ENCODE assay signal across 8 mouse cellular contexts in genomic region chr10:78752452-78753191, GRCm38 (mm10). TPM values are rescaled to one million over a fixed set of nuclear protein-coding genes. Genes with fewer than 3 reads are reported as not detected.
A peak's percentile ranks its signal among the peaks of the same experiment; 100 is the strongest.
DNase-seq lines count a peak whose midpoint lies in the region; ATAC-seq lines count a peak whose summit lies in the region.

TSS of gene Ccdc105 (minus strand) at chr10:78753065.

- peak; percentile 93 for DNase-seq in ZHBTc4 (ENCODE audit: low read depth, low spot score)
- DNase-seq in cerebellum, adult 11 months = peak; percentile 74
- DNase-seq in forebrain, embryonic 14.5 days (ENCODE audit: low spot score) = peak; percentile 95
- peak; percentile 92 for DNase-seq in hindbrain, embryonic 11.5 days (ENCODE audit: low spot score)
- peak; percentile 66 to 80 for DNase-seq in left cerebral cortex, adult 8-10 months (ENCODE audit: low spot score in 2 of 2)
- DNase-seq in midbrain, embryonic 10.5 days (ENCODE audit: low spot score) = peak; percentile 82

- peak within 1 kb of the TSS; percentile 71 for H3K4me2 ChIP-seq in forebrain, embryonic 14.5 days (ENCODE audit: low read length)
- H3K4me2 ChIP-seq in hindbrain, embryonic 11.5 days (replicated peaks; ENCODE audit: low read depth, low read length) = peak within 1 kb of the TSS; percentile 76
- peak within 1 kb of the TSS; percentile 80 for H3K4me2 ChIP-seq in stomach, embryonic 14.5 days (replicated peaks; ENCODE audit: low read depth, low read length)

- peaks cover 1% of the 10 kb centered on the region for H3K4me1 ChIP-seq in forebrain, embryonic 14.5 days (ENCODE audit: control insufficient read depth, insufficient read depth, low read length)
- H3K4me1 ChIP-seq in hindbrain, embryonic 11.5 days (replicated peaks; ENCODE audit: control insufficient read depth, insufficient read depth, low read length) = no peaks in the 10 kb centered on the region
- peaks cover 18% of the 10 kb centered on the region for H3K4me1 ChIP-seq in midbrain, embryonic 10.5 days
- no peaks in the 10 kb centered on the region for H3K4me1 ChIP-seq in stomach, embryonic 14.5 days (ENCODE audit: control insufficient read depth, insufficient read depth, low read length)

- H3K36me3 ChIP-seq in forebrain, embryonic 14.5 days (ENCODE audit: control insufficient read depth, insufficient read depth, low read length) = no peaks in the 10 kb centered on the region
- no peaks in the 10 kb centered on the region for H3K36me3 ChIP-seq in hindbrain, embryonic 11.5 days (ENCODE audit: control insufficient read depth, insufficient read depth, low read length)
- H3K36me3 ChIP-seq in midbrain, embryonic 10.5 days = no peaks in the 10 kb centered on the region
- H3K36me3 ChIP-seq in stomach, embryonic 14.5 days (ENCODE audit: control insufficient read depth, insufficient read depth, low read length) = no peaks in the 10 kb centered on the region

- peak within 1 kb of the TSS; percentile 45 for H3K4me3 ChIP-seq in forebrain, embryonic 14.5 days (ENCODE audit: low read depth, low read length)
- H3K4me3 ChIP-seq in hindbrain, embryonic 11.5 days (ENCODE audit: low read depth, low read length) = peak within 1 kb of the TSS; percentile 51
- H3K4me3 ChIP-seq in midbrain, embryonic 10.5 days = peak within 1 kb of the TSS; percentile 67
- peak within 1 kb of the TSS; percentile 41 for H3K4me3 ChIP-seq in stomach, embryonic 14.5 days (ENCODE audit: low read depth, low read length)

- peak; percentile 94 for ATAC-seq in forebrain, embryonic 14.5 days
- peak; percentile 93 for ATAC-seq in hindbrain, embryonic 11.5 days (ENCODE audit: low FRiP score)
- ATAC-seq in stomach, embryonic 14.5 days (ENCODE audit: insufficient number of reproducible peaks, insufficient read depth, low FRiP score, low read depth) = peak; percentile 89
- no peak for ATAC-seq in activated CD4-positive, CD25-positive, alpha-beta regulatory T cell, adult 4 months

- H3K27ac ChIP-seq in forebrain, embryonic 14.5 days (ENCODE audit: low read depth, low read length) = peak within 1 kb of the TSS; percentile 62
- peak within 1 kb of the TSS; percentile 78 for H3K27ac ChIP-seq in hindbrain, embryonic 11.5 days (ENCODE audit: low read depth, low read length)
- peak within 1 kb of the TSS; percentile 89 for H3K27ac ChIP-seq in midbrain, embryonic 10.5 days (replicated peaks)
- H3K27ac ChIP-seq in stomach, embryonic 14.5 days (ENCODE audit: low read length) = no peak within 1 kb of the TSS; the same call in 1 of the 2 replicates

- H3K9ac ChIP-seq in forebrain, embryonic 14.5 days (ENCODE audit: low read length) = peak within 1 kb of the TSS; percentile 74
- H3K9ac ChIP-seq in hindbrain, embryonic 11.5 days (ENCODE audit: low read depth, low read length) = peak within 1 kb of the TSS; percentile 76
- H3K9ac ChIP-seq in stomach, embryonic 14.5 days (replicated peaks; ENCODE audit: low read depth, low read length) = peak within 1 kb of the TSS; percentile 39

- WGBS in forebrain, embryonic 14.5 days = 2% methylated on average over 58 of the region's 61 CpGs
- under 1% methylated on average over 57 of the region's 61 CpGs for WGBS in hindbrain, embryonic 11.5 days
- WGBS in midbrain, embryonic 10.5 days = 1% methylated on average over 61 of the region's 61 CpGs
- WGBS in stomach, embryonic 14.5 days = under 1% methylated on average over 61 of the region's 61 CpGs

- no peaks in the 10 kb centered on the region for H3K9me3 ChIP-seq in forebrain, embryonic 14.5 days (replicated peaks; ENCODE audit: control insufficient read depth, low read length)
- H3K9me3 ChIP-seq in hindbrain, embryonic 11.5 days (ENCODE audit: control insufficient read depth, low read length) = no peaks in the 10 kb centered on the region
- H3K9me3 ChIP-seq in midbrain, embryonic 10.5 days (replicated peaks) = no peaks in the 10 kb centered on the region
- H3K9me3 ChIP-seq in stomach, embryonic 14.5 days (ENCODE audit: control insufficient read depth, low read depth, low read length) = no peaks in the 10 kb centered on the region

- no peaks in the 10 kb centered on the region for H3K27me3 ChIP-seq in forebrain, embryonic 14.5 days (replicated peaks; ENCODE audit: control insufficient read depth, insufficient read depth, low read length)
- peaks cover 4% of the 10 kb centered on the region; the same call in 1 of the 2 replicates for H3K27me3 ChIP-seq in hindbrain, embryonic 11.5 days (ENCODE audit: control insufficient read depth, insufficient read depth, low read length)
- H3K27me3 ChIP-seq in midbrain, embryonic 10.5 days (ENCODE audit: low read depth, poor library complexity, severe bottlenecking) = peaks cover 27% of the 10 kb centered on the region
- no peaks in the 10 kb centered on the region for H3K27me3 ChIP-seq in stomach, embryonic 14.5 days (ENCODE audit: control insufficient read depth, insufficient read depth, low read length)

RNA-seq across cellular contexts. Expression of gene Ccdc105, which starts in this region (rescaled TPM):
- 0.17 and 0.24 TPM in 2 replicates for polyA plus RNA-seq in forebrain, embryonic 14.5 days (2014; fragmentation: Nextera tagmentation; extraction: Ambion mirVana)
- polyA plus RNA-seq in hindbrain, embryonic 11.5 days (2014; fragmentation: Nextera tagmentation; extraction: Ambion mirVana) = not detected in 2 replicates
- total RNA-seq in left cerebral cortex, adult 8-10 months (2022) = under 1 TPM; 0.18 to 0.57 (median 0.39) TPM
- polyA plus RNA-seq in midbrain, embryonic 10.5 days (2016; fragmentation: Nextera tagmentation; extraction: Ambion mirVana) = not detected in 2 replicates
- polyA plus RNA-seq in stomach, embryonic 14.5 days (2014; fragmentation: Nextera tagmentation; extraction: Ambion mirVana) = not detected in 2 replicates
- polyA plus RNA-seq in activated CD4-positive, CD25-positive, alpha-beta regulatory T cell, adult 4 months (2017; shearing (Covaris generic)) = not detected

Comparison
In these comparisons a context has a peak if more than half of its experiments do, and no peak if none do; other contexts are left out.
1. Peak in DNase-seq, ATAC-seq, H3K4me3 ChIP-seq, H3K27ac ChIP-seq, H3K9ac ChIP-seq and H3K4me2 ChIP-seq in forebrain, embryonic 14.5 days; RNA of the gene not detected or under 1 TPM.
2. Peak in DNase-seq, ATAC-seq, H3K4me3 ChIP-seq, H3K27ac ChIP-seq, H3K9ac ChIP-seq and H3K4me2 ChIP-seq in hindbrain, embryonic 11.5 days; RNA of the gene not detected or under 1 TPM.
3. Peak in DNase-seq in left cerebral cortex, adult 8-10 months; RNA of the gene not detected or under 1 TPM.
4. Peak in DNase-seq, H3K4me3 ChIP-seq and H3K27ac ChIP-seq in midbrain, embryonic 10.5 days; RNA of the gene not detected or under 1 TPM.
5. Peak in ATAC-seq, H3K4me3 ChIP-seq, H3K9ac ChIP-seq and H3K4me2 ChIP-seq in stomach, embryonic 14.5 days; RNA of the gene not detected or under 1 TPM.